Mouse (Mus musculus) megakaryocyte, embryonic 14.5 days (primary cell): ENCODE measurements at regions not wholly inside any gene's neighbourhood (a gene's known extent, or its start where the extent isn't known, plus 50 kb on each side); places are given as distances from the start of the nearest gene placed in this dataset.

Experiments
- FLI1 ChIP-seq: IDR thresholded peaks from 2 replicates; pipeline ENCODE4 v1.6.1; 2012; ENCODE audit warnings: low read length, inconsistent platforms, mixed read lengths
- GATA1 ChIP-seq: IDR thresholded peaks from 3 replicates; pipeline ENCODE4 v1.6.1; 2012; ENCODE audit warnings: mixed read lengths, low read length, inconsistent platforms, borderline replicate concordance

- TF ChIP-seq GATA1 (no peak), FLI1 (no peak)
Observed at GRCm38 (mm10) chr6:53199474-53199873, 87.6 kb upstream of the Creb5 start.
